Mouse (Mus musculus) testis, adult 2 months (tissue): ENCODE data around the gene Haus7.

Source experiments
- CTCF ChIP-seq: fragments of 200-500 bp; IDR thresholded peaks from 2 replicates; pipeline ENCODE4 v1.5.1; 2012; ENCODE audit warnings: low read depth, mild to moderate bottlenecking, inconsistent platforms, low read length, moderate library complexity; ENCODE audit not compliant: control insufficient read depth, insufficient read depth, insufficient replicate concordance
- POLR2A ChIP-seq: fragments of 200-500 bp; IDR thresholded peaks from 2 replicates; pipeline ENCODE4 v1.6.1; 2012; ENCODE audit warnings: low read depth, mild to moderate bottlenecking, inconsistent platforms, low read length, moderate library complexity; ENCODE audit not compliant: control insufficient read depth

- TF ChIP-seq POLR2A (no peak), CTCF (no peak)
Measured at GRCm38 (mm10) chrX:73396446-73396845, 62.4 kb downstream of the Haus7 start.
